Mouse (Mus musculus) adrenal gland, adult 2 months (tissue): ENCODE measurements around the gene Ppp1r14a. TPM values are rescaled to one million over a fixed set of nuclear protein-coding genes. Genes with fewer than 3 reads are reported as not detected.
A peak's percentile ranks its signal among the peaks of the same experiment; 100 is the strongest.

Source experiments
- DNase-seq: peaks from one replicate; pipeline ENCODE4 v3.0.0; 2021
- polyA plus RNA-seq: library from polyadenylated mRNA; depleted of rRNA; stranded (reverse); fragments of >200 nt; gene quantifications from 2 replicates; pipeline ENCODE4 v1.2.3, GENCODE M21; 2012
- total RNA-seq, 2 experiments: library from RNA; stranded (reverse); gene quantifications; 2 replicates each; pipeline ENCODE4 v1.2.3; 2021

Ppp1r14a gene
- total and polyA plus RNA-seq, 3 experiments = 5.5 to 12.1 (median 9.8) TPM

GRCm38 (mm10) chr7:29279261-29279660 is 9.8 kb upstream of the Ppp1r14a start:
- DNase-seq = no peak

GRCm38 (mm10) chr7:29279924-29280323 is 9.2 kb upstream of the Ppp1r14a start:
- DNase-seq = peak; percentile 57

GRCm38 (mm10) chr7:29280801-29281200 is 8.3 kb upstream of the Ppp1r14a start:
- no peak for DNase-seq

- DNase-seq = peak; percentile 86
Measured at GRCm38 (mm10) chr7:29281201-29282073, 7.7 kb upstream of the Ppp1r14a start, which contains the start of gene Spint2. Gene Spint2 (minus strand): TSS chr7:29281912.

GRCm38 (mm10) chr7:29282074-29282554 is 7.0 kb upstream of the Ppp1r14a start:
- no peak for DNase-seq

GRCm38 (mm10) chr7:29283876-29284275 is 5.2 kb upstream of the Ppp1r14a start:
- DNase-seq = no peak

- no peak for DNase-seq
Measured at GRCm38 (mm10) chr7:29284523-29284922, 4.6 kb upstream of the Ppp1r14a start.

- no peak for DNase-seq
Measured at GRCm38 (mm10) chr7:29287481-29287880, 1.6 kb upstream of the Ppp1r14a start.

GRCm38 (mm10) chr7:29288079-29288478 is 1.0 kb upstream of the Ppp1r14a start:
- no peak for DNase-seq

GRCm38 (mm10) chr7:29289856-29290255 is 748 bp downstream of the Ppp1r14a start:
- DNase-seq = no peak

GRCm38 (mm10) chr7:29290691-29291485 is 1.8 kb downstream of the Ppp1r14a start:
- DNase-seq = no peak

GRCm38 (mm10) chr7:29291616-29292457 is 2.7 kb downstream of the Ppp1r14a start:
- DNase-seq = no peak

GRCm38 (mm10) chr7:29292458-29293098 is 3.5 kb downstream of the Ppp1r14a start:
- no peak for DNase-seq

GRCm38 (mm10) chr7:29293131-29294065 is 4.3 kb downstream of the Ppp1r14a start:
- DNase-seq = no peak

- DNase-seq = no peak
Measured at GRCm38 (mm10) chr7:29294111-29294761, 5.1 kb downstream of the Ppp1r14a start.

GRCm38 (mm10) chr7:29295861-29296647 is 6.9 kb downstream of the Ppp1r14a start:
- DNase-seq = no peak

GRCm38 (mm10) chr7:29296998-29297397 is 7.9 kb downstream of the Ppp1r14a start:
- peak; percentile 64 for DNase-seq

GRCm38 (mm10) chr7:29301127-29301566 is 12.0 kb downstream of the Ppp1r14a start:
- peak; percentile 52 for DNase-seq

GRCm38 (mm10) chr7:29302641-29303040 is 13.5 kb downstream of the Ppp1r14a start:
- no peak for DNase-seq
